Mouse (Mus musculus) spleen, postnatal 14 days (tissue): Measurements from ENCODE around the gene Lrrk2.
"Not testable (repeated sequence)": the region's sequence is repeated elsewhere in the genome, so short reads cannot be mapped to it uniquely, and the experiment has no call there.

Experiments used
- DNase-seq, 2 experiments: peaks; one replicate each; pipeline ENCODE4 v3.0.0; 2021 to 2022; ENCODE audit warnings: low spot score in 2 of 2

Gene Lrrk2

GRCm38 (mm10) chr15:91806463-91806862 lies 133.5 kb downstream of the Lrrk2 start:
- DNase-seq: no peak

GRCm38 (mm10) chr15:91835319-91835718 lies 162.3 kb downstream of the Lrrk2 start:
- no peak for DNase-seq

GRCm38 (mm10) chr15:91837965-91838364 lies 165.0 kb downstream of the Lrrk2 start, which contains the start of gene Smgc:
Gene Smgc, plus strand, starts transcription at chr15:91838265.
- no peak for DNase-seq

GRCm38 (mm10) chr15:91864130-91864529 lies 191.2 kb downstream of the Lrrk2 start:
- not testable (repeated sequence) for DNase-seq
